ENCODE assay signal across 18 mouse cellular contexts in the genomic region with DNA sequence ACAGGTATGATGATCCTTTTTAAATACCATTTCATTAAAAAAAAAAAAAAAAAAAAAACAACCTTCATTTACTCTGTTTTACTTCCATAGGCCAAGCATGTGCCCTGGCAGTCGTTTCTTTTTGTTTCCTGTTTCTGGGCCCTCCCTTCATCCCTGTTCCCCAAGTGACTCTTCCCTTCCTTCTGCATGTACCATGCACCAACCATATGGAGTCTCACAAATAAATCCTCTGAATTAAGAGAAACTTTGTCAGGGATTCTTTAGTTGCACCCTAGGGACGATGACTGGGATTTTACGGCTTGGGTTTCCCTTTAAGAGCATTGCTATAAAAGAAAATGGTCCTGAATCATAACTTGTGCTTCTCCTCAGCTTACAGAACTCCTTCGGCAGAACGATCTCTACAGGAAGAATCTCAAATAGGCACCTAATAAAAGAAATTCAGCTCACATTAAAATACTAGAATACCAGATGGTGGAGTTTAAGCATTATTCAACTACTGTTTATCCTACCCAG.
A peak's percentile ranks its signal among the peaks of the same experiment; 100 is the strongest.
DNase-seq lines count a peak whose midpoint lies in the region; ATAC-seq and TF ChIP-seq lines count a peak whose summit lies in the region.
"Had no signal": no experiment of that assay in that cellular context is flagged by ENCODE, and none has a peak within 500 bp of the region (broad histone marks: within the 10 kb centered on the region; RNA-seq: fewer than 3 reads in every experiment).

No protein-coding gene starts in this region.

- H3K4me2 ChIP-seq in kidney, embryonic 14.5 days (replicated peaks; ENCODE audit: low read depth, low read length), result 0 out of 2 replicates have a peak overlapping the region, but pooled peaks have one; percentile 10
- peak overlapping the region; percentile 44 for H3K4me2 ChIP-seq in limb, embryonic 13.5 days (replicated peaks)
- H3K4me2 ChIP-seq: hindbrain, embryonic 12.5 days; intestine, embryonic 15.5 days; liver, embryonic 12.5 days; lung, embryonic 14.5 days had no signal

- ATAC-seq in kidney, embryonic 14.5 days (ENCODE audit: low FRiP score, low TSS enrichment), result no peak
- peak; percentile 80 for ATAC-seq in limb, embryonic 13.5 days (ENCODE audit: low FRiP score, low read depth)
- ATAC-seq: intestine, embryonic 15.5 days; liver, embryonic 12.5 days had no signal

- no peak for TF ChIP-seq POLR2A in kidney, adult 2 months (IDR thresholded peaks at IDR 0.05; ENCODE audit: low read depth, low read length)

- DNase-seq in kidney, adult 2 months, result no peak
- DNase-seq in 3134 (ENCODE audit: extremely low read depth, insufficient read length, low spot score), result peak; percentile 35
- DNase-seq in adrenal gland, adult (ENCODE audit: inconsistent age in 2 of 2, low spot score in 1 of 2), result no peak
- no peak for DNase-seq in spleen, adult 18-20 months
- DNase-seq: adrenal gland, postnatal 10 days; cerebellum, adult 11-12 months; cerebellum, postnatal 36 days; gastrocnemius, postnatal 10 days; thymus, postnatal 36 days had no signal

- no peak overlapping the region for H3K9ac ChIP-seq in kidney, embryonic 14.5 days (ENCODE audit: low read depth, low read length)
- no peak overlapping the region for H3K9ac ChIP-seq in limb, embryonic 13.5 days
- H3K9ac ChIP-seq: hindbrain, embryonic 12.5 days; intestine, embryonic 15.5 days; liver, embryonic 12.5 days; lung, embryonic 14.5 days had no signal

- WGBS in kidney, embryonic 14.5 days, result 40% methylated on average over 5 of the region's 5 CpGs
- 46% methylated on average over 5 of the region's 5 CpGs for WGBS in kidney, adult 2 months
- 12% methylated on average over 5 of the region's 5 CpGs for WGBS in limb, embryonic 13.5 days

- H3K4me3 ChIP-seq in kidney, embryonic 14.5 days (ENCODE audit: low read length), result no peak overlapping the region
- H3K4me3 ChIP-seq in kidney, adult 2 months (ENCODE audit: insufficient read depth, low read depth, low read length), result no peak overlapping the region
- no peak overlapping the region for H3K4me3 ChIP-seq in C2C12 (ENCODE audit: insufficient read depth, poor library complexity, severe bottlenecking)
- no peak overlapping the region for H3K4me3 ChIP-seq in limb, embryonic 13.5 days
- H3K4me3 ChIP-seq: hindbrain, embryonic 12.5 days; intestine, embryonic 15.5 days; liver, embryonic 12.5 days had no signal

- no peak for TF ChIP-seq CTCF in kidney, adult 2 months (conservative IDR thresholded peaks at IDR 0.05; ENCODE audit: insufficient read depth, insufficient read length, low read depth, low read length)
- TF ChIP-seq CTCF in C2C12 (IDR thresholded peaks at IDR 0.05; ENCODE audit: control insufficient read depth, insufficient read depth, insufficient read length), result no peak

- H3K27ac ChIP-seq in kidney, embryonic 14.5 days (ENCODE audit: low read depth, low read length), result no peak overlapping the region
- no peak overlapping the region for H3K27ac ChIP-seq in kidney, adult 2 months (ENCODE audit: insufficient read depth, low read depth, low read length)
- no peak overlapping the region; the same call in 1 of the 2 replicates for H3K27ac ChIP-seq in limb, embryonic 13.5 days
- H3K27ac ChIP-seq: hindbrain, embryonic 12.5 days; intestine, embryonic 15.5 days; liver, embryonic 12.5 days; macrophage; stomach, postnatal 0 days had no signal

- no peaks in the 10 kb centered on the region for H3K36me3 ChIP-seq in kidney, embryonic 14.5 days (ENCODE audit: control insufficient read depth, insufficient read depth, low read length)
- H3K36me3 ChIP-seq in kidney, adult 2 months (ENCODE audit: control insufficient read depth, insufficient read depth, low read length), result no peaks in the 10 kb centered on the region
- no peaks in the 10 kb centered on the region for H3K36me3 ChIP-seq in C2C12 (ENCODE audit: control insufficient read depth, insufficient read depth)
- H3K36me3 ChIP-seq in limb, embryonic 13.5 days, result no peaks in the 10 kb centered on the region
- H3K36me3 ChIP-seq: hindbrain, embryonic 12.5 days; intestine, embryonic 15.5 days; liver, embryonic 12.5 days had no signal

- no peaks in the 10 kb centered on the region for H3K27me3 ChIP-seq in kidney, embryonic 14.5 days (ENCODE audit: control insufficient read depth, insufficient read depth, low read length)
- no peaks in the 10 kb centered on the region for H3K27me3 ChIP-seq in kidney, adult 2 months (replicated peaks; ENCODE audit: control insufficient read depth, insufficient read depth, low read length)
- H3K27me3 ChIP-seq in C2C12 (ENCODE audit: control insufficient read depth, insufficient read depth, insufficient read length), result no peaks in the 10 kb centered on the region
- H3K27me3 ChIP-seq in limb, embryonic 13.5 days, result 0 out of 2 replicates have a peak, but pooled peaks cover 2% of the 10 kb centered on the region
- H3K27me3 ChIP-seq: hindbrain, embryonic 12.5 days; intestine, embryonic 15.5 days; liver, embryonic 12.5 days had no signal

- no peaks in the 10 kb centered on the region for H3K79me3 ChIP-seq in C2C12 (ENCODE audit: low read depth)

- no peak overlapping the region for H3ac ChIP-seq in C2C12 (ENCODE audit: control insufficient read depth, insufficient read length, low read depth)

- H3K9me3 ChIP-seq in kidney, embryonic 14.5 days (ENCODE audit: control insufficient read depth, low read length), result peaks cover 3% of the 10 kb centered on the region; the same call in 1 of the 2 replicates
- peaks cover 4% of the 10 kb centered on the region; the same call in 1 of the 2 replicates for H3K9me3 ChIP-seq in limb, embryonic 13.5 days
- H3K9me3 ChIP-seq: hindbrain, embryonic 12.5 days; intestine, embryonic 15.5 days; liver, embryonic 12.5 days had no signal

- H3K79me2 ChIP-seq in C2C12 (ENCODE audit: control insufficient read depth, insufficient read depth), result no peaks in the 10 kb centered on the region

- 0 out of 2 replicates have a peak, but pooled peaks cover 5% of the 10 kb centered on the region for H3K4me1 ChIP-seq in kidney, embryonic 14.5 days (ENCODE audit: control insufficient read depth, insufficient read depth, low read length)
- H3K4me1 ChIP-seq in kidney, adult 2 months (ENCODE audit: control insufficient read depth, insufficient read depth, low read length), result no peaks in the 10 kb centered on the region
- H3K4me1 ChIP-seq in limb, embryonic 13.5 days, result peaks cover 24% of the 10 kb centered on the region
- H3K4me1 ChIP-seq: hindbrain, embryonic 12.5 days; intestine, embryonic 15.5 days; liver, embryonic 12.5 days had no signal

TF ChIP-seq in C2C12, 6 proteins besides CTCF, POLR2A, EP300 and RAD21:
- TF ChIP-seq MYOG (IDR thresholded peaks at IDR 0.05; ENCODE audit: control insufficient read depth, extremely low read depth, insufficient read length) (no peak), CEBPB (IDR thresholded peaks at IDR 0.05; ENCODE audit: low read depth) (no peak), USF1 (IDR thresholded peaks at IDR 0.05; ENCODE audit: low read depth) (no peak), FOSL1 (IDR thresholded peaks at IDR 0.05; ENCODE audit: insufficient read depth, low read length, poor library complexity, severe bottlenecking) (no peak), MAX (IDR thresholded peaks at IDR 0.05) (peak; percentile 14), MYOD1 (IDR thresholded peaks at IDR 0.05; ENCODE audit: control insufficient read depth, insufficient read length, low read depth) (no peak)
TF ChIP-seq in C2C12: peak in this region for 1.
